In genomic region chr3:104864651-104865340, GRCm38 (mm10) we compare ENCODE assay signal across 7 mouse cellular contexts. TPM values are rescaled to one million over a fixed set of nuclear protein-coding genes. Genes with fewer than 3 reads are reported as not detected.
A peak's percentile ranks its signal among the peaks of the same experiment; 100 is the strongest.
DNase-seq lines count a peak whose midpoint lies in the region; ATAC-seq lines count a peak whose summit lies in the region.

No protein-coding gene starts in this region.

- peak overlapping the region; percentile 99 for H3K27ac ChIP-seq in intestine, embryonic 16.5 days (ENCODE audit: low read length)
- peak overlapping the region; percentile 88 for H3K27ac ChIP-seq in midbrain, embryonic 11.5 days (ENCODE audit: low read depth, low read length)

- H3K4me1 ChIP-seq in intestine, embryonic 16.5 days (ENCODE audit: control insufficient read depth, insufficient read depth, low read length): peaks cover 12% of the 10 kb centered on the region
- peaks cover 13% of the 10 kb centered on the region for H3K4me1 ChIP-seq in midbrain, embryonic 11.5 days (ENCODE audit: control insufficient read depth, insufficient read depth, low read length)

- peak overlapping the region; percentile 73 for H3K4me2 ChIP-seq in intestine, embryonic 16.5 days (ENCODE audit: low read depth, low read length)
- H3K4me2 ChIP-seq in midbrain, embryonic 11.5 days: peak overlapping the region; percentile 76

- peak; percentile 90 for ATAC-seq in intestine, embryonic 16.5 days
- peak; percentile 90 for ATAC-seq in midbrain, embryonic 11.5 days (ENCODE audit: low FRiP score)

- no peaks in the 10 kb centered on the region for H3K36me3 ChIP-seq in intestine, embryonic 16.5 days (ENCODE audit: control insufficient read depth, insufficient read depth, low read length)
- H3K36me3 ChIP-seq in midbrain, embryonic 11.5 days (ENCODE audit: control insufficient read depth, insufficient read depth, low read length): no peaks in the 10 kb centered on the region

- H3K27me3 ChIP-seq in intestine, embryonic 16.5 days (replicated peaks; ENCODE audit: control insufficient read depth, insufficient read depth, low read length): no peaks in the 10 kb centered on the region
- no peaks in the 10 kb centered on the region for H3K27me3 ChIP-seq in midbrain, embryonic 11.5 days (ENCODE audit: control insufficient read depth, insufficient read depth, low read length)

- under 1% methylated on average over 48 of the region's 48 CpGs for WGBS in intestine, embryonic 16.5 days
- WGBS in midbrain, embryonic 11.5 days: under 1% methylated on average over 48 of the region's 48 CpGs

- H3K9ac ChIP-seq in intestine, embryonic 16.5 days (ENCODE audit: low read depth, low read length): peak overlapping the region; percentile 99
- H3K9ac ChIP-seq in midbrain, embryonic 11.5 days (ENCODE audit: low read length): peak overlapping the region; percentile 99

- DNase-seq in adrenal gland, adult 2 months: peak; percentile 95
- DNase-seq in embryo, embryonic 11.5 days (ENCODE audit: low read depth, low spot score): peak; percentile 63
- peak; percentile 87 for DNase-seq in gastrocnemius, postnatal 36 days
- peak; percentile 93 for DNase-seq in left cerebral cortex, postnatal 36 days (ENCODE audit: low spot score in 2 of 2)
- DNase-seq in midbrain, embryonic 11.5 days (ENCODE audit: low spot score, missing footprints): peak; percentile 98
- DNase-seq in skeletal muscle tissue, adult 2 months (ENCODE audit: low read depth, low spot score): peak; percentile 86

- intact Hi-C loops in gastrocnemius, postnatal 36 days (cut with DNase I): loop anchor here (2.0 kb wide), 1 partner anchor 82 kb away; no protein-coding TSS in a partner anchor
- intact Hi-C loops in left cerebral cortex, postnatal 36 days (cut with DNase I): loop anchor here (1.0 to 10.0 kb wide), 3 partner anchors 76 to 188 kb away; partner anchors contain the start of genes Cttnbp2nl and Rhoc

- peak overlapping the region; percentile 100 for H3K4me3 ChIP-seq in intestine, embryonic 16.5 days (ENCODE audit: low read length)
- H3K4me3 ChIP-seq in midbrain, embryonic 11.5 days (ENCODE audit: low read depth, low read length): peak overlapping the region; percentile 92

- H3K9me3 ChIP-seq in intestine, embryonic 16.5 days (ENCODE audit: control insufficient read depth, low read length): no peaks in the 10 kb centered on the region
- no peaks in the 10 kb centered on the region for H3K9me3 ChIP-seq in midbrain, embryonic 11.5 days (ENCODE audit: control insufficient read depth, low read length)

RNA-seq across cellular contexts. Expression of gene Capza1, which starts 0.5 kb away (rescaled TPM):
- 100 to 1,000 TPM in 1 of 2 experiments, 10 to 100 TPM in 1; 77.7 to 109 TPM for total RNA-seq in adrenal gland, adult 2 months (2021)
- 5.8 and 7.3 TPM in 2 replicates for polyA plus RNA-seq in adrenal gland, adult 2 months (2012; rRNA removed)
- total RNA-seq in gastrocnemius, postnatal 36 days (2021): 10 to 100 TPM; 20.3 to 21.7 TPM
- 200 TPM in 2 replicates for polyA plus RNA-seq in intestine, embryonic 16.5 days (2015; fragmentation: Nextera tagmentation; extraction: Ambion mirVana)
- 10 to 100 TPM; 31.9 to 47.9 TPM for total RNA-seq in left cerebral cortex, postnatal 36 days (2021)
- polyA plus RNA-seq in midbrain, embryonic 11.5 days (2014; fragmentation: Nextera tagmentation; extraction: Ambion mirVana): 268 and 275 TPM in 2 replicates

RNA-seq across cellular contexts. Expression of gene St7l, which starts 1.0 kb away (rescaled TPM):
- 10 to 100 TPM; 54.0 to 59.4 TPM for total RNA-seq in adrenal gland, adult 2 months (2021)
- 8.3 and 9.6 TPM in 2 replicates for polyA plus RNA-seq in adrenal gland, adult 2 months (2012; rRNA removed)
- total RNA-seq in gastrocnemius, postnatal 36 days (2021): 10 to 100 TPM; 20.2 to 21.2 TPM
- polyA plus RNA-seq in intestine, embryonic 16.5 days (2015; fragmentation: Nextera tagmentation; extraction: Ambion mirVana): 37.0 and 37.8 TPM in 2 replicates
- total RNA-seq in left cerebral cortex, postnatal 36 days (2021): 10 to 100 TPM; 33.9 to 38.2 TPM
- 36.3 and 40.3 TPM in 2 replicates for polyA plus RNA-seq in midbrain, embryonic 11.5 days (2014; fragmentation: Nextera tagmentation; extraction: Ambion mirVana)

RNA-seq across cellular contexts. Expression of gene Mov10, which starts 46.4 kb away (rescaled TPM):
- 10 to 100 TPM; 16.7 to 18.9 TPM for total RNA-seq in adrenal gland, adult 2 months (2021)
- polyA plus RNA-seq in adrenal gland, adult 2 months (2012; rRNA removed): 13.2 and 15.3 TPM in 2 replicates
- 1 to 10 TPM; 1.3 to 1.7 TPM for total RNA-seq in gastrocnemius, postnatal 36 days (2021)
- 139 and 161 TPM in 2 replicates for polyA plus RNA-seq in intestine, embryonic 16.5 days (2015; fragmentation: Nextera tagmentation; extraction: Ambion mirVana)
- 10 to 100 TPM in 1 of 2 experiments, 1 to 10 TPM in 1; 4.9 to 14.3 TPM for total RNA-seq in left cerebral cortex, postnatal 36 days (2021)
- 9.5 and 9.9 TPM in 2 replicates for polyA plus RNA-seq in midbrain, embryonic 11.5 days (2014; fragmentation: Nextera tagmentation; extraction: Ambion mirVana)

Comparison
In these comparisons a context has a peak if more than half of its experiments do, and no peak if none do; other contexts are left out.
1. Peak in every context shown above with its lines: DNase-seq, ATAC-seq, H3K4me3 ChIP-seq and H3K27ac ChIP-seq.